Mouse (Mus musculus) layer of hippocampus, adult 11-12 months (tissue): Measurements from ENCODE around the gene Eps8l3.

Experiments
- DNase-seq: peaks from one replicate; pipeline ENCODE4 v3.0.0; 2022; ENCODE audit warnings: low spot score

Gene Eps8l3

GRCm38 (mm10) chr3:107895720-107896569, 18.9 kb downstream of the Eps8l3 start, which contains the start of gene Gstm5:
Gene Gstm5 (plus strand): TSS chr3:107895821.
- DNase-seq: peak; percentile 87

- no peak for DNase-seq
These were observed 21.7 kb downstream of the Eps8l3 start for GRCm38 (mm10) chr3:107898691-107899090.

GRCm38 (mm10) chr3:107900955-107901673, 24.1 kb downstream of the Eps8l3 start:
- no peak for DNase-seq

- DNase-seq: no peak
These were observed 28.9 kb downstream of the Eps8l3 start for GRCm38 (mm10) chr3:107905942-107906341.

GRCm38 (mm10) chr3:107916674-107917073, 39.6 kb downstream of the Eps8l3 start:
- DNase-seq: no peak

GRCm38 (mm10) chr3:107917097-107917496, 40.1 kb downstream of the Eps8l3 start:
- no peak for DNase-seq

GRCm38 (mm10) chr3:107917783-107918408, 40.9 kb downstream of the Eps8l3 start:
- peak; percentile 81 for DNase-seq

GRCm38 (mm10) chr3:107920348-107920747, 43.3 kb downstream of the Eps8l3 start:
- DNase-seq: no peak

GRCm38 (mm10) chr3:107925335-107925734, 48.3 kb downstream of the Eps8l3 start:
- no peak for DNase-seq

- DNase-seq: no peak
These were observed 50.8 kb downstream of the Eps8l3 start for GRCm38 (mm10) chr3:107927841-107928240.

GRCm38 (mm10) chr3:107928691-107929090, 51.7 kb downstream of the Eps8l3 start:
- DNase-seq: no peak

- DNase-seq: no peak
These were observed 52.2 kb downstream of the Eps8l3 start for GRCm38 (mm10) chr3:107929243-107929642.

- no peak for DNase-seq
These were observed 52.7 kb downstream of the Eps8l3 start for GRCm38 (mm10) chr3:107929731-107930130.

GRCm38 (mm10) chr3:107931134-107931533, 54.1 kb downstream of the Eps8l3 start:
- DNase-seq: no peak

GRCm38 (mm10) chr3:107931670-107932069, 54.6 kb downstream of the Eps8l3 start, which contains the start of gene Gstm7:
Gene Gstm7 (minus strand): TSS chr3:107931817.
- peak; percentile 99 for DNase-seq

- no peak for DNase-seq
These were observed 55.1 kb downstream of the Eps8l3 start for GRCm38 (mm10) chr3:107932128-107932527.

GRCm38 (mm10) chr3:107935268-107935667, 58.2 kb downstream of the Eps8l3 start:
- no peak for DNase-seq

GRCm38 (mm10) chr3:107935888-107936287, 58.9 kb downstream of the Eps8l3 start:
- DNase-seq: no peak

- peak; percentile 70 for DNase-seq
These were observed 62.4 kb downstream of the Eps8l3 start for GRCm38 (mm10) chr3:107939403-107939802.

GRCm38 (mm10) chr3:107939830-107940229, 62.8 kb downstream of the Eps8l3 start:
- peak; percentile 41 for DNase-seq

GRCm38 (mm10) chr3:107940524-107940923, 63.5 kb downstream of the Eps8l3 start:
- no peak for DNase-seq

GRCm38 (mm10) chr3:107941261-107941660, 64.2 kb downstream of the Eps8l3 start:
- DNase-seq: peak; percentile 28
